Comparison of ENCODE assay signal across 25 mouse cellular contexts in genomic region chr1:193689601-193690000, GRCm38 (mm10).
A peak's percentile ranks its signal among the peaks of the same experiment; 100 is the strongest.
DNase-seq lines count a peak whose midpoint lies in the region; ATAC-seq and TF ChIP-seq lines count a peak whose summit lies in the region.
"Had no signal": no experiment of that assay in that cellular context is flagged by ENCODE, and none has a peak within 500 bp of the region (broad histone marks: within the 10 kb centered on the region; RNA-seq: fewer than 3 reads in every experiment).

No protein-coding gene starts in this region.

- no peaks in the 10 kb centered on the region for H3K9me3 ChIP-seq in embryonic facial prominence, embryonic 11.5 days (replicated peaks; ENCODE audit: control insufficient read depth, low read length)
- H3K9me3 ChIP-seq in embryonic facial prominence, embryonic 10.5 days, result no peaks in the 10 kb centered on the region
- no peaks in the 10 kb centered on the region for H3K9me3 ChIP-seq in hindbrain, embryonic 16.5 days (ENCODE audit: control insufficient read depth, low read length)
- H3K9me3 ChIP-seq in hindbrain, embryonic 11.5 days (ENCODE audit: control insufficient read depth, low read length), result no peaks in the 10 kb centered on the region
- H3K9me3 ChIP-seq: kidney, embryonic 15.5 days; limb, embryonic 13.5 days; liver, embryonic 12.5 days; stomach, embryonic 15.5 days had no signal

- H3K36me3 ChIP-seq in embryonic facial prominence, embryonic 11.5 days (replicated peaks; ENCODE audit: control insufficient read depth, insufficient read depth, low read depth, low read length), result no peaks in the 10 kb centered on the region
- no peaks in the 10 kb centered on the region for H3K36me3 ChIP-seq in embryonic facial prominence, embryonic 10.5 days (replicated peaks)
- H3K36me3 ChIP-seq in hindbrain, embryonic 16.5 days (ENCODE audit: control insufficient read depth, insufficient read depth, low read length), result no peaks in the 10 kb centered on the region
- no peaks in the 10 kb centered on the region for H3K36me3 ChIP-seq in hindbrain, embryonic 11.5 days (ENCODE audit: control insufficient read depth, insufficient read depth, low read length)
- H3K36me3 ChIP-seq: kidney, embryonic 15.5 days; limb, embryonic 13.5 days; liver, embryonic 12.5 days; stomach, embryonic 15.5 days had no signal

- H3K27ac ChIP-seq in embryonic facial prominence, embryonic 11.5 days (replicated peaks; ENCODE audit: low read depth, low read length), result no peak overlapping the region
- H3K27ac ChIP-seq in embryonic facial prominence, embryonic 10.5 days (replicated peaks), result no peak overlapping the region
- no peak overlapping the region for H3K27ac ChIP-seq in hindbrain, embryonic 16.5 days (ENCODE audit: low read depth, low read length)
- no peak overlapping the region for H3K27ac ChIP-seq in hindbrain, embryonic 11.5 days (ENCODE audit: low read depth, low read length)
- H3K27ac ChIP-seq: kidney, embryonic 15.5 days; limb, embryonic 13.5 days; liver, embryonic 12.5 days; stomach, embryonic 15.5 days had no signal

- H3K27me3 ChIP-seq in embryonic facial prominence, embryonic 11.5 days (ENCODE audit: control insufficient read depth, insufficient read depth, low read length), result no peaks in the 10 kb centered on the region
- peaks cover 11% of the 10 kb centered on the region for H3K27me3 ChIP-seq in embryonic facial prominence, embryonic 10.5 days (replicated peaks; ENCODE audit: low read depth, poor library complexity, severe bottlenecking)
- H3K27me3 ChIP-seq in hindbrain, embryonic 16.5 days (replicated peaks; ENCODE audit: control insufficient read depth, insufficient read depth, low read length), result no peaks in the 10 kb centered on the region
- no peaks in the 10 kb centered on the region for H3K27me3 ChIP-seq in hindbrain, embryonic 11.5 days (ENCODE audit: control insufficient read depth, insufficient read depth, low read length)
- H3K27me3 ChIP-seq: limb, embryonic 13.5 days; stomach, embryonic 15.5 days had no signal

- TF ChIP-seq CTCF in brain, embryonic 14.5 days (IDR thresholded peaks at IDR 0.05; ENCODE audit: borderline replicate concordance, extremely low read depth, insufficient read depth, insufficient read length), result no peak

- TF ChIP-seq POLR2A in brain, embryonic 14.5 days (IDR thresholded peaks at IDR 0.05; ENCODE audit: borderline replicate concordance, extremely low read depth, insufficient read depth, insufficient read length, poor library complexity, severe bottlenecking), result no peak

- WGBS in embryonic facial prominence, embryonic 11.5 days, result 51% methylated on average over 4 of the region's 4 CpGs
- WGBS in embryonic facial prominence, embryonic 10.5 days, result 65% methylated on average over 4 of the region's 4 CpGs
- 29% methylated on average over 4 of the region's 4 CpGs for WGBS in hindbrain, embryonic 16.5 days
- WGBS in hindbrain, embryonic 11.5 days, result 59% methylated on average over 4 of the region's 4 CpGs

- no peaks in the 10 kb centered on the region for H3K4me1 ChIP-seq in embryonic facial prominence, embryonic 11.5 days (ENCODE audit: control insufficient read depth, insufficient read depth, low read length)
- peaks cover 20% of the 10 kb centered on the region for H3K4me1 ChIP-seq in embryonic facial prominence, embryonic 10.5 days
- H3K4me1 ChIP-seq in hindbrain, embryonic 16.5 days (ENCODE audit: control insufficient read depth, insufficient read depth, low read depth, low read length), result no peaks in the 10 kb centered on the region; the same call in 1 of the 2 replicates
- H3K4me1 ChIP-seq in hindbrain, embryonic 11.5 days (replicated peaks; ENCODE audit: control insufficient read depth, insufficient read depth, low read length), result no peaks in the 10 kb centered on the region
- H3K4me1 ChIP-seq: limb, embryonic 13.5 days; liver, embryonic 12.5 days; stomach, embryonic 15.5 days had no signal

- no peak overlapping the region for H3K9ac ChIP-seq in embryonic facial prominence, embryonic 11.5 days (replicated peaks; ENCODE audit: low read length)
- no peak overlapping the region for H3K9ac ChIP-seq in hindbrain, embryonic 16.5 days (ENCODE audit: low read depth, low read length)
- H3K9ac ChIP-seq in hindbrain, embryonic 11.5 days (ENCODE audit: low read depth, low read length), result no peak overlapping the region
- H3K9ac ChIP-seq: kidney, embryonic 15.5 days; limb, embryonic 13.5 days; liver, embryonic 12.5 days; stomach, embryonic 15.5 days had no signal

- ATAC-seq in embryonic facial prominence, embryonic 11.5 days (replicated peaks; ENCODE audit: insufficient number of reproducible peaks, low FRiP score, low TSS enrichment, low read depth), result peak; percentile 46; the same call in 1 of the 2 replicates
- ATAC-seq in hindbrain, embryonic 16.5 days, result 0 out of 2 replicates have a peak, but pooled peaks have one; percentile 24
- ATAC-seq in hindbrain, embryonic 11.5 days (ENCODE audit: low FRiP score), result no peak
- ATAC-seq: activated CD4-positive, CD25-positive, alpha-beta regulatory T cell, adult 4 months; liver, embryonic 12.5 days had no signal

- peak; percentile 59 for DNase-seq in embryonic facial prominence, embryonic 11.5 days (ENCODE audit: low spot score)
- no peak for DNase-seq in embryonic facial prominence, embryonic 10.5 days (ENCODE audit: low spot score)
- no peak for DNase-seq in hindbrain, embryonic 11.5 days (ENCODE audit: low spot score)
- peak; percentile 13 for DNase-seq in MN1 (ENCODE audit: low spot score)
- DNase-seq in brain, embryonic 14.5 days (ENCODE audit: low read depth), result peak; percentile 64
- no peak for DNase-seq in frontal cortex, adult 2 months (ENCODE audit: extremely low spot score in 1 of 2, low spot score in 1 of 2)
- DNase-seq: adrenal gland, adult 8-10 months; cerebellum, adult 8-10 months; gastrocnemius, postnatal 14 days; heart, adult 11 months; kidney, adult 11 months; kidney, postnatal 36 days; layer of hippocampus, postnatal 36 days; lung, adult 2 months; lung, postnatal 14 days; midbrain, embryonic 14.5 days; right cerebral cortex, adult 18-20 months; thymus, postnatal 25 days had no signal

- H3K4me2 ChIP-seq in embryonic facial prominence, embryonic 11.5 days (ENCODE audit: low read depth, low read length), result no peak overlapping the region
- no peak overlapping the region for H3K4me2 ChIP-seq in hindbrain, embryonic 16.5 days (ENCODE audit: low read length)
- no peak overlapping the region for H3K4me2 ChIP-seq in hindbrain, embryonic 11.5 days (replicated peaks; ENCODE audit: low read depth, low read length)
- H3K4me2 ChIP-seq: heart, embryonic 11.5 days; kidney, embryonic 15.5 days; limb, embryonic 13.5 days; liver, embryonic 12.5 days; stomach, embryonic 15.5 days had no signal

- no peak overlapping the region for H3K4me3 ChIP-seq in embryonic facial prominence, embryonic 11.5 days (ENCODE audit: low read depth, low read length)
- no peak overlapping the region for H3K4me3 ChIP-seq in embryonic facial prominence, embryonic 10.5 days
- no peak overlapping the region for H3K4me3 ChIP-seq in hindbrain, embryonic 16.5 days (ENCODE audit: low read length)
- no peak overlapping the region for H3K4me3 ChIP-seq in hindbrain, embryonic 11.5 days (ENCODE audit: low read depth, low read length)
- H3K4me3 ChIP-seq: kidney, embryonic 15.5 days; limb, embryonic 13.5 days; liver, embryonic 12.5 days; stomach, embryonic 15.5 days had no signal

Comparison
In these comparisons a context has a peak if more than half of its experiments do, and no peak if none do; other contexts are left out.
1. DNase-seq: peak in embryonic facial prominence, embryonic 11.5 days (single experiment), MN1 (single experiment) and brain, embryonic 14.5 days (single experiment); none in embryonic facial prominence, embryonic 10.5 days (single experiment), hindbrain, embryonic 11.5 days (single experiment) and frontal cortex, adult 2 months (0 of 2).